Mouse (Mus musculus): ENCODE results near the gene Spata32. TPM values are rescaled to one million over a fixed set of nuclear protein-coding genes. Genes with fewer than 3 reads are reported as not detected.

The Spata32 gene
- total and polyA plus RNA-seq, 2 experiments from 2014 or later = 0.57 to 0.64 TPM

GRCm38 (mm10) chr11:103176510-103176909, 41.7 kb downstream of the Spata32 start:
- Histone ChIP-seq H3K27me3 (ENCODE audit: insufficient read depth, low read length) (no peaks in the 10 kb centered on the region), H3K4me1 (ENCODE audit: insufficient read depth) (no peaks in the 10 kb centered on the region)
- no peak for TF ChIP-seq CTCF (IDR thresholded peaks at IDR 0.05; ENCODE audit: low read depth)

GRCm38 (mm10) chr11:103175688-103176442, 42.4 kb downstream of the Spata32 start:
- Histone ChIP-seq H3K36me3 (ENCODE audit: insufficient read depth) (no peaks in the 10 kb centered on the region), H3K9ac (no peak overlapping the region), H3K4me2 (ENCODE audit: low read depth) (no peak overlapping the region), H3K9me3 (ENCODE audit: low read length) (no peaks in the 10 kb centered on the region), H3K27me3 (ENCODE audit: insufficient read depth, low read length) (no peaks in the 10 kb centered on the region), H3K4me1 (ENCODE audit: insufficient read depth) (no peaks in the 10 kb centered on the region), H3K27ac (ENCODE audit: low read depth, low read length) (no peak overlapping the region), H3K4me3 (ENCODE audit: low read depth, low read length) (no peak overlapping the region)
- TF ChIP-seq CTCF (IDR thresholded peaks at IDR 0.05; ENCODE audit: low read depth) = no peak
- WGBS = 72% methylated on average over 14 of the region's 14 CpGs
- ATAC-seq (no peak), DNase-seq (no peak)

More at GRCm38 (mm10) chr11:103176510-103176909, 41.7 kb downstream of the Spata32 start:
- Histone ChIP-seq H3K4me3 (ENCODE audit: low read depth, low read length) (no peak overlapping the region), H3K9me3 (ENCODE audit: low read length) (no peaks in the 10 kb centered on the region), H3K27ac (ENCODE audit: low read depth, low read length) (no peak overlapping the region), H3K36me3 (ENCODE audit: insufficient read depth) (no peaks in the 10 kb centered on the region), H3K4me2 (ENCODE audit: low read depth) (no peak overlapping the region), H3K9ac (no peak overlapping the region)
- WGBS = 91% methylated on average over 1 of the region's 1 CpGs
- ATAC-seq (no peak), DNase-seq (no peak)

- no peak for TF ChIP-seq CTCF (IDR thresholded peaks at IDR 0.05; ENCODE audit: low read depth)
- H3K4me2 ChIP-seq (ENCODE audit: low read depth) = no peak overlapping the region
- H3K36me3 ChIP-seq (ENCODE audit: insufficient read depth) = no peaks in the 10 kb centered on the region
- no peak for DNase-seq
- no peak overlapping the region for H3K4me3 ChIP-seq (ENCODE audit: low read depth, low read length)
- 0 out of 2 replicates have a peak, but pooled peaks cover 5% of the 10 kb centered on the region for H3K4me1 ChIP-seq (ENCODE audit: insufficient read depth)
- no peak overlapping the region for H3K27ac ChIP-seq (ENCODE audit: low read depth, low read length)
- no peak for ATAC-seq
- 57% methylated on average over 8 of the region's 8 CpGs for WGBS
- no peaks in the 10 kb centered on the region for H3K9me3 ChIP-seq (ENCODE audit: low read length)
- no peak overlapping the region for H3K9ac ChIP-seq
- H3K27me3 ChIP-seq (ENCODE audit: insufficient read depth, low read length) = no peaks in the 10 kb centered on the region
Measured at GRCm38 (mm10) chr11:103174891-103175391, 43.3 kb downstream of the Spata32 start.

GRCm38 (mm10) chr11:103174411-103174832, 43.8 kb downstream of the Spata32 start:
- Histone ChIP-seq H3K36me3 (ENCODE audit: insufficient read depth) (no peaks in the 10 kb centered on the region), H3K9ac (no peak overlapping the region), H3K9me3 (ENCODE audit: low read length) (no peaks in the 10 kb centered on the region), H3K27ac (ENCODE audit: low read depth, low read length) (no peak overlapping the region), H3K4me2 (ENCODE audit: low read depth) (no peak overlapping the region), H3K27me3 (ENCODE audit: insufficient read depth, low read length) (no peaks in the 10 kb centered on the region), H3K4me1 (ENCODE audit: insufficient read depth) (0 out of 2 replicates have a peak, but pooled peaks cover 5% of the 10 kb centered on the region), H3K4me3 (ENCODE audit: low read depth, low read length) (no peak overlapping the region)
- WGBS = 82% methylated on average over 5 of the region's 5 CpGs
- ATAC-seq (no peak), DNase-seq (no peak)
- no peak for TF ChIP-seq CTCF (IDR thresholded peaks at IDR 0.05; ENCODE audit: low read depth)

GRCm38 (mm10) chr11:103173771-103174344, 44.4 kb downstream of the Spata32 start:
- no peak overlapping the region for H3K4me2 ChIP-seq (ENCODE audit: low read depth)
- H3K4me3 ChIP-seq (ENCODE audit: low read depth, low read length) = no peak overlapping the region
- H3K9me3 ChIP-seq (ENCODE audit: low read length) = no peaks in the 10 kb centered on the region
- no peak for TF ChIP-seq CTCF (IDR thresholded peaks at IDR 0.05; ENCODE audit: low read depth)
- ATAC-seq = no peak
- H3K4me1 ChIP-seq (ENCODE audit: insufficient read depth) = 0 out of 2 replicates have a peak, but pooled peaks cover 5% of the 10 kb centered on the region
- WGBS = 90% methylated on average over 11 of the region's 11 CpGs
- H3K27ac ChIP-seq (ENCODE audit: low read depth, low read length) = no peak overlapping the region
- no peak for DNase-seq
- H3K27me3 ChIP-seq (ENCODE audit: insufficient read depth, low read length) = no peaks in the 10 kb centered on the region
- no peaks in the 10 kb centered on the region for H3K36me3 ChIP-seq (ENCODE audit: insufficient read depth)
- H3K9ac ChIP-seq = no peak overlapping the region

- WGBS = 88% methylated on average over 7 of the region's 7 CpGs
- Histone ChIP-seq H3K4me3 (ENCODE audit: low read depth, low read length) (no peak overlapping the region), H3K9me3 (ENCODE audit: low read length) (no peaks in the 10 kb centered on the region), H3K4me1 (ENCODE audit: insufficient read depth) (0 out of 2 replicates have a peak, but pooled peaks cover 5% of the 10 kb centered on the region), H3K27me3 (ENCODE audit: insufficient read depth, low read length) (no peaks in the 10 kb centered on the region), H3K36me3 (ENCODE audit: insufficient read depth) (no peaks in the 10 kb centered on the region), H3K27ac (ENCODE audit: low read depth, low read length) (no peak overlapping the region), H3K4me2 (ENCODE audit: low read depth) (no peak overlapping the region), H3K9ac (no peak overlapping the region)
- no peak for ATAC-seq
- no peak for TF ChIP-seq CTCF (IDR thresholded peaks at IDR 0.05; ENCODE audit: low read depth)
- DNase-seq = no peak
Measured at GRCm38 (mm10) chr11:103173041-103173770, 45.0 kb downstream of the Spata32 start.
